Mouse (Mus musculus): ENCODE results near the gene Bri3bp. TPM values are rescaled to one million over a fixed set of nuclear protein-coding genes. Genes with fewer than 3 reads are reported as not detected.
"Not testable (repeated sequence)": the region's sequence is repeated elsewhere in the genome, so short reads cannot be mapped to it uniquely, and the experiment has no call there.

The Bri3bp gene
- polyA plus RNA-seq, 1 experiment from 2014 or later: 31.8 TPM

GRCm38 (mm10) chr5:125485031-125485778 is 43.8 kb downstream of the Bri3bp start:
- Histone ChIP-seq H3K4me1 (ENCODE audit: control insufficient read depth, insufficient read depth, low read length) (peaks cover 7% of the 10 kb centered on the region; the same call in 1 of the 2 replicates), H3K27ac (ENCODE audit: low read length) (no peak overlapping the region), H3K9ac (ENCODE audit: low read length) (no peak overlapping the region), H3K9me3 (replicated peaks; ENCODE audit: control insufficient read depth, low read length) (no peaks in the 10 kb centered on the region), H3K4me2 (ENCODE audit: low read depth, low read length) (no peak overlapping the region), H3K4me3 (replicated peaks; ENCODE audit: low read length) (no peak overlapping the region), H3K27me3 (ENCODE audit: control insufficient read depth, insufficient read depth, low read length) (no peaks in the 10 kb centered on the region), H3K36me3 (ENCODE audit: control insufficient read depth, insufficient read depth, low read length) (peaks cover 16% of the 10 kb centered on the region)
- ATAC-seq (ENCODE audit: insufficient read depth, low FRiP score): no peak
- WGBS: 92% methylated on average over 4 of the region's 4 CpGs

GRCm38 (mm10) chr5:125486088-125486487 is 44.7 kb downstream of the Bri3bp start:
- Histone ChIP-seq H3K9ac (ENCODE audit: low read length) (no peak overlapping the region), H3K9me3 (replicated peaks; ENCODE audit: control insufficient read depth, low read length) (no peaks in the 10 kb centered on the region), H3K27ac (ENCODE audit: low read length) (no peak overlapping the region), H3K4me1 (ENCODE audit: control insufficient read depth, insufficient read depth, low read length) (no peaks in the 10 kb centered on the region; the same call in 1 of the 2 replicates), H3K4me3 (replicated peaks; ENCODE audit: low read length) (no peak overlapping the region), H3K27me3 (ENCODE audit: control insufficient read depth, insufficient read depth, low read length) (no peaks in the 10 kb centered on the region), H3K4me2 (ENCODE audit: low read depth, low read length) (no peak overlapping the region), H3K36me3 (ENCODE audit: control insufficient read depth, insufficient read depth, low read length) (peaks cover 16% of the 10 kb centered on the region)
- ATAC-seq (ENCODE audit: insufficient read depth, low FRiP score): no peak
- 85% methylated on average over 1 of the region's 1 CpGs for WGBS

- 77% methylated on average over 11 of the region's 11 CpGs for WGBS
- Histone ChIP-seq H3K36me3 (ENCODE audit: control insufficient read depth, insufficient read depth, low read length) (peaks cover 16% of the 10 kb centered on the region), H3K4me1 (ENCODE audit: control insufficient read depth, insufficient read depth, low read length) (no peaks in the 10 kb centered on the region; the same call in 1 of the 2 replicates), H3K4me3 (replicated peaks; ENCODE audit: low read length) (no peak overlapping the region), H3K27me3 (ENCODE audit: control insufficient read depth, insufficient read depth, low read length) (no peaks in the 10 kb centered on the region), H3K4me2 (ENCODE audit: low read depth, low read length) (no peak overlapping the region), H3K9ac (ENCODE audit: low read length) (no peak overlapping the region), H3K27ac (ENCODE audit: low read length) (no peak overlapping the region), H3K9me3 (replicated peaks; ENCODE audit: control insufficient read depth, low read length) (no peaks in the 10 kb centered on the region)
- no peak for ATAC-seq (ENCODE audit: insufficient read depth, low FRiP score)
These were observed 46.2 kb downstream of the Bri3bp start for GRCm38 (mm10) chr5:125487375-125488115.

- no peak overlapping the region for H3K9ac ChIP-seq (ENCODE audit: low read length)
- no peak overlapping the region for H3K27ac ChIP-seq (ENCODE audit: low read length)
These were observed 46.7 kb downstream of the Bri3bp start for GRCm38 (mm10) chr5:125488116-125488455.

GRCm38 (mm10) chr5:125488953-125489352 is 47.6 kb downstream of the Bri3bp start:
- not testable (repeated sequence) for H3K4me2 ChIP-seq (ENCODE audit: low read depth, low read length); H3K27me3 ChIP-seq (ENCODE audit: control insufficient read depth, insufficient read depth, low read length); H3K4me1 ChIP-seq (ENCODE audit: control insufficient read depth, insufficient read depth, low read length); H3K4me3 ChIP-seq (replicated peaks; ENCODE audit: low read length); H3K9ac ChIP-seq (ENCODE audit: low read length); H3K27ac ChIP-seq (ENCODE audit: low read length); H3K9me3 ChIP-seq (replicated peaks; ENCODE audit: control insufficient read depth, low read length); ATAC-seq (ENCODE audit: insufficient read depth, low FRiP score); H3K36me3 ChIP-seq (ENCODE audit: control insufficient read depth, insufficient read depth, low read length)
- 90% methylated on average over 5 of the region's 5 CpGs for whole genome bisulfite sequencing

More at GRCm38 (mm10) chr5:125488116-125488455, 46.7 kb downstream of the Bri3bp start:
- Histone ChIP-seq H3K9me3 (replicated peaks; ENCODE audit: control insufficient read depth, low read length) (no peaks in the 10 kb centered on the region), H3K4me1 (ENCODE audit: control insufficient read depth, insufficient read depth, low read length) (no peaks in the 10 kb centered on the region; the same call in 1 of the 2 replicates), H3K27me3 (ENCODE audit: control insufficient read depth, insufficient read depth, low read length) (no peaks in the 10 kb centered on the region), H3K36me3 (ENCODE audit: control insufficient read depth, insufficient read depth, low read length) (peaks cover 14% of the 10 kb centered on the region), H3K4me3 (replicated peaks; ENCODE audit: low read length) (no peak overlapping the region), H3K4me2 (ENCODE audit: low read depth, low read length) (no peak overlapping the region)
- 40% methylated on average over 4 of the region's 4 CpGs for WGBS
- ATAC-seq (ENCODE audit: insufficient read depth, low FRiP score): no peak

GRCm38 (mm10) chr5:125491107-125491506 is 49.7 kb downstream of the Bri3bp start:
- Histone ChIP-seq H3K9ac (ENCODE audit: low read length) (no peak overlapping the region), H3K9me3 (replicated peaks; ENCODE audit: control insufficient read depth, low read length) (no peaks in the 10 kb centered on the region), H3K4me1 (ENCODE audit: control insufficient read depth, insufficient read depth, low read length) (no peaks in the 10 kb centered on the region; the same call in 1 of the 2 replicates), H3K27ac (ENCODE audit: low read length) (no peak overlapping the region), H3K4me2 (ENCODE audit: low read depth, low read length) (no peak overlapping the region), H3K27me3 (ENCODE audit: control insufficient read depth, insufficient read depth, low read length) (no peaks in the 10 kb centered on the region), H3K36me3 (ENCODE audit: control insufficient read depth, insufficient read depth, low read length) (peaks cover 9% of the 10 kb centered on the region; the same call in 1 of the 2 replicates), H3K4me3 (replicated peaks; ENCODE audit: low read length) (no peak overlapping the region)
- WGBS: 89% methylated on average over 10 of the region's 10 CpGs
- no peak for ATAC-seq (ENCODE audit: insufficient read depth, low FRiP score)

- H3K27ac ChIP-seq (ENCODE audit: low read length): no peak overlapping the region
- 68% methylated on average over 17 of the region's 17 CpGs for WGBS
- no peak overlapping the region for H3K4me3 ChIP-seq (replicated peaks; ENCODE audit: low read length)
- peaks cover 7% of the 10 kb centered on the region; the same call in 1 of the 2 replicates for H3K36me3 ChIP-seq (ENCODE audit: control insufficient read depth, insufficient read depth, low read length)
- no peak for ATAC-seq (ENCODE audit: insufficient read depth, low FRiP score)
- H3K9ac ChIP-seq (ENCODE audit: low read length): no peak overlapping the region
- H3K9me3 ChIP-seq (replicated peaks; ENCODE audit: control insufficient read depth, low read length): no peaks in the 10 kb centered on the region
- H3K4me1 ChIP-seq (ENCODE audit: control insufficient read depth, insufficient read depth, low read length): no peaks in the 10 kb centered on the region; the same call in 1 of the 2 replicates
- no peak overlapping the region for H3K4me2 ChIP-seq (ENCODE audit: low read depth, low read length)
- H3K27me3 ChIP-seq (ENCODE audit: control insufficient read depth, insufficient read depth, low read length): no peaks in the 10 kb centered on the region
These were observed 51.2 kb downstream of the Bri3bp start for GRCm38 (mm10) chr5:125492379-125493092.

- Histone ChIP-seq H3K4me3 (replicated peaks; ENCODE audit: low read length) (no peak overlapping the region), H3K4me1 (ENCODE audit: control insufficient read depth, insufficient read depth, low read length) (no peaks in the 10 kb centered on the region; the same call in 1 of the 2 replicates), H3K27me3 (ENCODE audit: control insufficient read depth, insufficient read depth, low read length) (no peaks in the 10 kb centered on the region), H3K36me3 (ENCODE audit: control insufficient read depth, insufficient read depth, low read length) (peaks cover 4% of the 10 kb centered on the region; the same call in 1 of the 2 replicates), H3K27ac (ENCODE audit: low read length) (no peak overlapping the region), H3K4me2 (ENCODE audit: low read depth, low read length) (no peak overlapping the region), H3K9ac (ENCODE audit: low read length) (no peak overlapping the region), H3K9me3 (replicated peaks; ENCODE audit: control insufficient read depth, low read length) (no peaks in the 10 kb centered on the region)
- no peak for ATAC-seq (ENCODE audit: insufficient read depth, low FRiP score)
- WGBS: 68% methylated on average over 5 of the region's 5 CpGs
These were observed 51.7 kb downstream of the Bri3bp start for GRCm38 (mm10) chr5:125493093-125493423.

- 88% methylated on average over 10 of the region's 10 CpGs for WGBS
- Histone ChIP-seq H3K9me3 (replicated peaks; ENCODE audit: control insufficient read depth, low read length) (no peaks in the 10 kb centered on the region), H3K4me3 (replicated peaks; ENCODE audit: low read length) (no peak overlapping the region), H3K4me1 (ENCODE audit: control insufficient read depth, insufficient read depth, low read length) (no peaks in the 10 kb centered on the region), H3K4me2 (ENCODE audit: low read depth, low read length) (no peak overlapping the region), H3K27me3 (ENCODE audit: control insufficient read depth, insufficient read depth, low read length) (no peaks in the 10 kb centered on the region), H3K9ac (ENCODE audit: low read length) (no peak overlapping the region), H3K27ac (ENCODE audit: low read length) (no peak overlapping the region), H3K36me3 (ENCODE audit: control insufficient read depth, insufficient read depth, low read length) (peaks cover 10% of the 10 kb centered on the region; the same call in 1 of the 2 replicates)
- ATAC-seq (ENCODE audit: insufficient read depth, low FRiP score): no peak
These were observed 54.3 kb downstream of the Bri3bp start for GRCm38 (mm10) chr5:125495655-125496054.
